Mouse (Mus musculus) E14TG2a.4 (cell line): ENCODE measurements around the gene Fjx1.

Experiments
- CTCF ChIP-seq: conservative IDR thresholded peaks from 2 replicates; pipeline ENCODE4 v1.5.1; 2014; ENCODE audit warnings: low read length
- NANOG ChIP-seq: IDR thresholded peaks from 2 replicates; pipeline ENCODE4 v1.6.1; 2014; ENCODE audit warnings: borderline replicate concordance, low read length, mixed read lengths
- POU5F1 ChIP-seq: IDR thresholded peaks from 2 replicates; pipeline ENCODE4 v1.6.1; 2014; ENCODE audit warnings: low read length, borderline replicate concordance

DNA sequence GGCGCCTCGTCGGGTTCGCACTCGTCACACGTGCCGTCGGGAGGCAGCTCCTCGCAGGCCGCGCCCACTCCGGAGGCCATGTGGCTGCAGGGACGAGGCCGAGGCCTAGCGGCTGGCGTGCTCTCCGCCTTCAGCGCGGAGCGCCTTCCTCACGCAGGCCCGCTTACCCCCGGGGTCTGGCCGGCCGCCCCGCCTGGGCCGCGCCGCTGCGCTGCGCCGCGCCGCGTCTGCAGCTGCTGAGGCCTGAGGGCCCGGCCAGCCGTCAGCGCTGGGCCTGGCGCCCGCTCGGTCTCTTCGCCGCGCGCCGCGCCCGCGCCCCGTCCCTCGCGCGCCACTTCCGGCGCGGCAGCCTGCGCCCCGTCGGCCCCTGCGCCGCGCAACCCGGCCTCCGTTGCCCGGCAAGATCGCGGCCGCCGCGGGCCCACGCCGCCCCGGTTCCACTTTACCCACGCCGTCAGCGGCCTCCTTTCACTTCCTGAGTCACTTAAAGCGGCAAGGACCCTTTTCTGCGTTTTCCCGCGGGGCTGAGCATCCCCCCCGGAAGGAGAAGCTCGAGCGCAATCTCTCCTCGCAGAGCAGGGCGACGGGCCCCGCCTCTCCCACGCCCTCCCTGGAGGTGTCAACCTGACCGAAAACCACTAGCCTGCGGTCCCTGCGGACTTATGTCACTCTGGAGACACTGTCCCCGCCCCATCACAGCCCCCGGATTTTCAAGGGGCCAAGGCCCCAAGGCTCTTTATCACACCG, 51.5 kb downstream of the Fjx1 start:
- no peak for TF ChIP-seq CTCF
- no peak for TF ChIP-seq POU5F1
- TF ChIP-seq NANOG, result no peak
